In the genomic region with DNA sequence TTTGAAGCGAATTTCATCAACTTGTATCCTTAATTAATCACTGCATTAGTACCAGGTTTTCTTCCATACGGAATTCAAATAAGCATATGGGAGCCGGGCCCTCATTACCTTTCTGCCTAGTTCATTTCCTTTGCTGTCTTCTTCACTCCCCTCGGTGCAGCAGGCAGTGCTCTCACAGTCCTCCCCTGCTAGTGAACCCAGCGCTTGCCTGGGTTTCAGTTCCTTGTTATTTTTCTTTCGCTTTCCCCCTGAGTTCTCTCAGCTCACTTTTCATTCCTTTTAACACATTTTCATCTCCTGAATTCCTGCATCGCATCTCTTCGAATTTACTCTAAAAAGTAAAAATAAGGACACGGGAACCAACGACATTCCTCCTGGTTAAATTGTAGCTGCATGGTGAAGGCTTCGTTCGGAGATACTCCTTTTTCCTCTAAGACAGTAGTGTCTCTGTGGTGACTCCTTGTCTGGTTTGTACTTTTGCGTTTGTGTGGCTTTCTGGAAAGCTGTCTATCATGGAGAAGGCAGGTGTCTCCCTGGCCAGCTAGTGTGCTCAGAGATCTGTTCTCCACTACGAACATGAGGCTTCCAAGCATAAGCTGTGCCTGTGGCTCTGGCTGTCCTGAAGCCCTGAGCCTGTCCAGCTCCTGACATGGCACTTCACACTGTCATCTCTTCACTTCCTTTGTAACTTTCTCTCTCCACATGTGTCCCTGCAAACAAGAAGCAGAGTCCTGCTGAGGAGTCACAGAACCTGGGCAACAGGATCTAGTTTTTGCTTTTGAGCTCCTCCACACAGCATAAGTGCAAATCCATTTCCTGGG, we compare ENCODE assay signal across 16 mouse cellular contexts.
DNase-seq lines count a peak whose midpoint lies in the region; ATAC-seq and TF ChIP-seq lines count a peak whose summit lies in the region.
"Had no signal": no experiment of that assay in that cellular context is flagged by ENCODE, and none has a peak within 500 bp of the region (broad histone marks: within the 10 kb centered on the region; RNA-seq: fewer than 3 reads in every experiment).

No protein-coding gene starts in this region.

- H3K4me2 ChIP-seq in liver, postnatal 0 days (ENCODE audit: low read depth, low read length): peak overlapping the region; percentile 9; the same call in 1 of the 2 replicates
- no peak overlapping the region for H3K4me2 ChIP-seq in liver, embryonic 11.5 days
- H3K4me2 ChIP-seq: lung, embryonic 15.5 days had no signal

- no peak for TF ChIP-seq CTCF in liver, postnatal 0 days (IDR thresholded peaks at IDR 0.05; ENCODE audit: low read depth)
- TF ChIP-seq CTCF in brain, embryonic 14.5 days (IDR thresholded peaks at IDR 0.05; ENCODE audit: borderline replicate concordance, extremely low read depth, insufficient read depth, insufficient read length): no peak

- TF ChIP-seq POLR2A in brain, embryonic 14.5 days (IDR thresholded peaks at IDR 0.05; ENCODE audit: borderline replicate concordance, extremely low read depth, insufficient read depth, insufficient read length, poor library complexity, severe bottlenecking): no peak

- ATAC-seq in liver, postnatal 0 days: no peak
- ATAC-seq in liver, embryonic 11.5 days (replicated peaks; ENCODE audit: low FRiP score): no peak
- ATAC-seq in neutrophil, adult 5-6 weeks (ENCODE audit: extremely low read depth, insufficient number of reproducible peaks, low FRiP score, poor library complexity, severe bottlenecking): peak; percentile 88
- ATAC-seq: inflammation-experienced regulatory T-cells, adult 6 months had no signal

- 0 out of 2 replicates have a peak overlapping the region, but pooled peaks have one; percentile 22 for H3K4me3 ChIP-seq in heart, embryonic 10.5 days
- no peak overlapping the region for H3K4me3 ChIP-seq in liver, postnatal 0 days (ENCODE audit: low read depth, low read length)
- no peak overlapping the region for H3K4me3 ChIP-seq in liver, embryonic 11.5 days (ENCODE audit: low read depth, low read length)
- no peak overlapping the region for H3K4me3 ChIP-seq in forebrain, embryonic 10.5 days
- H3K4me3 ChIP-seq: erythroblast, embryonic 14.5 days; lung, embryonic 15.5 days; midbrain, embryonic 10.5 days had no signal

- H3K27me3 ChIP-seq in heart, embryonic 10.5 days (ENCODE audit: insufficient read depth, poor library complexity, severe bottlenecking): no peaks in the 10 kb centered on the region
- no peaks in the 10 kb centered on the region for H3K27me3 ChIP-seq in liver, postnatal 0 days (ENCODE audit: insufficient read depth, low read length)
- no peaks in the 10 kb centered on the region for H3K27me3 ChIP-seq in liver, embryonic 11.5 days (replicated peaks; ENCODE audit: control insufficient read depth, insufficient read depth, low read length)
- no peaks in the 10 kb centered on the region for H3K27me3 ChIP-seq in forebrain, embryonic 10.5 days (ENCODE audit: poor library complexity, severe bottlenecking)
- H3K27me3 ChIP-seq: lung, embryonic 15.5 days had no signal

- no peaks in the 10 kb centered on the region for H3K9me3 ChIP-seq in heart, embryonic 10.5 days
- H3K9me3 ChIP-seq in liver, postnatal 0 days (ENCODE audit: low read length): no peaks in the 10 kb centered on the region
- H3K9me3 ChIP-seq in liver, embryonic 11.5 days (ENCODE audit: control insufficient read depth, low read length): no peaks in the 10 kb centered on the region
- H3K9me3 ChIP-seq in forebrain, embryonic 10.5 days: no peaks in the 10 kb centered on the region
- H3K9me3 ChIP-seq: G1E; lung, embryonic 15.5 days; midbrain, embryonic 10.5 days had no signal

- no peak for DNase-seq in heart, embryonic 10.5 days (ENCODE audit: low spot score)
- no peak for DNase-seq in heart, adult 9 months (ENCODE audit: low spot score in 2 of 2)
- DNase-seq in liver, postnatal 0 days: no peak
- DNase-seq in liver, embryonic 11.5 days (ENCODE audit: low spot score): no peak
- peak; percentile 49 for DNase-seq in brain, embryonic 14.5 days (ENCODE audit: low read depth)
- DNase-seq in right cerebral cortex, postnatal 36 days (ENCODE audit: low spot score in 2 of 2): no peak
- DNase-seq in forebrain, embryonic 10.5 days (ENCODE audit: extremely low spot score, low spot score): no peak
- DNase-seq: adrenal gland, postnatal 14 days; embryo, embryonic 11 days; liver had no signal

- H3K9ac ChIP-seq in liver, postnatal 0 days (replicated peaks): no peak overlapping the region
- H3K9ac ChIP-seq in liver, embryonic 11.5 days (ENCODE audit: low read depth, low read length): no peak overlapping the region
- H3K9ac ChIP-seq: lung, embryonic 15.5 days had no signal

- H3K27ac ChIP-seq in heart, embryonic 10.5 days: no peak overlapping the region
- no peak overlapping the region for H3K27ac ChIP-seq in liver, postnatal 0 days (ENCODE audit: low read depth)
- no peak overlapping the region for H3K27ac ChIP-seq in liver, embryonic 11.5 days (ENCODE audit: low read depth, low read length)
- H3K27ac ChIP-seq in forebrain, embryonic 10.5 days: no peak overlapping the region; the same call in 1 of the 2 replicates
- H3K27ac ChIP-seq: lung, embryonic 15.5 days; midbrain, embryonic 10.5 days had no signal

- WGBS in heart, embryonic 10.5 days: 54% methylated on average over 14 of the region's 14 CpGs
- WGBS in liver, postnatal 0 days (ENCODE audit: insufficient replicate concordance): 48% methylated on average over 14 of the region's 14 CpGs
- WGBS in liver, embryonic 11.5 days: 57% methylated on average over 14 of the region's 14 CpGs
- WGBS in forebrain, embryonic 10.5 days: 69% methylated on average over 14 of the region's 14 CpGs

- TF ChIP-seq EP300 in liver, postnatal 0 days (IDR thresholded peaks at IDR 0.05; ENCODE audit: low read depth): no peak

- H3K36me3 ChIP-seq in heart, embryonic 10.5 days: no peaks in the 10 kb centered on the region
- no peaks in the 10 kb centered on the region for H3K36me3 ChIP-seq in liver, postnatal 0 days (replicated peaks; ENCODE audit: insufficient read depth, low read length)
- H3K36me3 ChIP-seq in liver, embryonic 11.5 days (ENCODE audit: control insufficient read depth, insufficient read depth, low read length): no peaks in the 10 kb centered on the region
- H3K36me3 ChIP-seq in forebrain, embryonic 10.5 days (replicated peaks): no peaks in the 10 kb centered on the region
- H3K36me3 ChIP-seq: G1E; lung, embryonic 15.5 days; midbrain, embryonic 10.5 days had no signal

- peaks cover 8% of the 10 kb centered on the region for H3K4me1 ChIP-seq in heart, embryonic 10.5 days
- no peaks in the 10 kb centered on the region for H3K4me1 ChIP-seq in liver, postnatal 0 days (ENCODE audit: insufficient read depth)
- no peaks in the 10 kb centered on the region for H3K4me1 ChIP-seq in liver, embryonic 11.5 days (replicated peaks; ENCODE audit: control insufficient read depth, insufficient read depth, low read length)
- peaks cover 25% of the 10 kb centered on the region for H3K4me1 ChIP-seq in forebrain, embryonic 10.5 days
- H3K4me1 ChIP-seq: lung, embryonic 15.5 days had no signal
